Mouse (Mus musculus) layer of hippocampus, postnatal 36 days (tissue): ENCODE data around the gene Sigirr. TPM values are rescaled to one million over a fixed set of nuclear protein-coding genes. Genes with fewer than 3 reads are reported as not detected.

Source experiments
- DNase-seq, 2 experiments: peaks; one replicate each; pipeline ENCODE4 v3.0.0; 2022
- total RNA-seq, 2 experiments: library from RNA; stranded (reverse); gene quantifications; 2 replicates each; pipeline ENCODE4 v1.2.3; 2021

Gene Sigirr
- total RNA-seq, 2 experiments from 2014 or later = 1.7 to 2.4 TPM

DNA sequence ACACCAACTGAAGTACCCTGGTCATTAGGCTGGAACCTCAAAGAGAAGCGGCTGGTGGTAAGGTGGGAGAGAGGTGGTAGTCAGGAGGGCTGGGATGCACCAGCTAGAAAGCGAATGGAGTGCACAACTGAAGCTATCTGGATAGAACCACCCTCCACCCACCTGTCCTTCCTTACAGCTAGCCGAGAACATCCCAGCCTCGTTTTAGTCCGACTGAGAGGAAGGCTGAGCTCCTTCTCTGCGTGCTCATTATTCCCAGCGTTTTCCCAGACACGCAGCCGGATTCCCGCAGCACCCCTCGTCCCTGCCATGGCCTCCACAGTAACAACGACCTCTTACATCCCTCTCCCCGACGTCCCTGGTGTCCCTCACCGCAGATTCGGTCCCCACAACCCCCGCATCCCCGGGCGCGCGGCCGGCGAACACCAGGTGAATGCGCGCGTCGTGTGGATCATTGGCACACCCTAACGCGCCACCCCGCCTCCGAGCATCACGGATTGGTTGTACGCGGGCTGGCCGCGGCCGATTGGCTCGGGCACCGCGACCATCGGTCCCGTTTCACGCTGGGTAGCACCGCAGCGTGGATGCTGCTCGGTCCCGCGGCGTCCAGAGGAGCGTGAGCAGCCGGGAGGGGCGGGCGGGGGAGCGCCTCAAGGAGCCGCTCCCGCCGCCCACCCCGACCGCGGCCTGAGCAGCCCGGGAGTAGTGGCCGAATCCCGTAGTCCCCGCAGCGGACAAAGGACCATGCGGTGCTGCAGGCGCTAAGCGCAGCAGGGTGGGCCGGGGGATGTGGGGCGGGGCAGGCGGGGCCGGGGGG is 39.7 kb downstream of the Sigirr start, which contains the start of gene B4galnt4:
TSS of gene B4galnt4 (plus strand) at position 679 of the 817 bp plus-strand sequence.
- DNase-seq = peak; percentile 89 to 91

DNA sequence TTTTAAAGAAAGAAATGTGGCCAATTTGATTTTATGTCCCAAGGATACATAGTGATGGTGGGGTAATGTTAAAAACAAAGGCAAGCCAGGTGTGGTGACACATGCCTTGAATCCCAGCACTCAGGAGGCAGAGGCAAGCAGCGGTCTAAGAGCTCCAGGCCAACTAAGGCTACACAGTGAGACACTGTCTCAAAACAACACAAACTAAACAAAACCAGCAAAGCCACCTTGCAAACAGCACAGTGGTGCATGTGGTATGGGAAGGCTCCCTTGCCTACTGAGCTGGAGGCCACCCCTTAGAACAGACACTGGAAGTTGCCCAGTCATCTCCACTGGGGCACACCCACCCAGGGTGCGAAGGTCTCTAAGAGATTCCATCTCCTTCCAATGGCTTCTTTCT is 40.4 kb downstream of the Sigirr start:
- DNase-seq = no peak

GRCm38 (mm10) chr7:141058601-141059341 is 41.6 kb downstream of the Sigirr start:
- DNase-seq = no peak

DNA sequence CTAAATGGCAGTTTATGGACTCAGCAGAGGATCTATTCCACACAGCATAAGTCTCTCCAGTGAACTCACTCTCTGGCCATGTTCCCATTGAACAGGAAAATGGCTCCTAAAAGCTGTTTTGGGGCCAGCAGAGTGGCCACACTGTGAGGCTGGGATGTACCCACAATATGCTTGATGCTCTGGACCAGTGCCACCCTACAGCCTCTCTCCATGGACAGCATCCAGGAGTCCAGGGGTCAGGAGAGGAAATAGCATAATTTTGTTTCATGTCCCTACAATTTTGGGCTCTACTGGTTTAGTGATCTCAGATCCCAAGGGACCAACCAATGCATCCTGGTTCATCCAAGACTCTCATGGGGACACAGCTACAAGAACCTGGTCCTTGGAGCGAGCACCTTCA is 42.8 kb downstream of the Sigirr start:
- no peak for DNase-seq

DNA sequence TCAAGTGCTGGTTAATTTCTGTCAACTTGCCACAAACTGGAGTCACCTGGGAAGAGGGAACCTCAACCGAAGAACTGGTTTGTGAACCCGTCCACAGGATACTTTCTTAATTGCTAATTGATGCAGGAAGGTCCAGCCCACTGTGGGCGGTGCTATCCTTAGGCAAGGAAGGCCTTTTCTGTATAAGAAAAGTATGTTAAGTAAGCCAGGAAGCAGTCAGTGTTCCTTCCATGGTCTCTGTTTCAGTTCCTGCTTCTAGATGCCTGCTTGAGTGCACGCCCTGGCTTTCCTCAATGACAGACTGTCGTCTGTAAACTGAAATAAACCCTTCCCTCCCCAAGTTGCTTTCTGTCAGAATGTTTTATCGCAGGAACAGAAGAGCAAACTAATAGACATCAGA is 43.4 kb downstream of the Sigirr start:
- no peak for DNase-seq

- DNase-seq = no peak
Measured at GRCm38 (mm10) chr7:141055785-141056184, 44.6 kb downstream of the Sigirr start.

DNA sequence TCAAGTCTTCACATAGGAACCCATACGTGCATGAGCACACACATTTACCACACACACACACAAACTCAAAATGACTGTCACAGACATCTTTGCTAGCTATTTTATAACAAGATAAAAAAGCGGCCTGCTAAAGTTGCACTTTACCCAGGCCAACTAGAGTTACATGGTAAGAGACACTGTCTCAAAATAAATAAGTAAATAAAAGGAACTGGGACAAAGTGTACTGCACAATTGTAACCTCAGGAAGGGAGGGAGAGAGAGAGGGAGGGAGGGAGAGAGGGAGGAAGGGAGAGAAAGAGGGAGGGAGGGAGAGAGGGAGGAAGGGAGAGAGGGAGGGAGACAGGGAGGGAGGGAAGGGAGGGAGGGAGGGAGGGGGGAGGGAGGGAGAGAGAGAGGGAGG is 48.0 kb downstream of the Sigirr start:
- DNase-seq = no peak

DNA sequence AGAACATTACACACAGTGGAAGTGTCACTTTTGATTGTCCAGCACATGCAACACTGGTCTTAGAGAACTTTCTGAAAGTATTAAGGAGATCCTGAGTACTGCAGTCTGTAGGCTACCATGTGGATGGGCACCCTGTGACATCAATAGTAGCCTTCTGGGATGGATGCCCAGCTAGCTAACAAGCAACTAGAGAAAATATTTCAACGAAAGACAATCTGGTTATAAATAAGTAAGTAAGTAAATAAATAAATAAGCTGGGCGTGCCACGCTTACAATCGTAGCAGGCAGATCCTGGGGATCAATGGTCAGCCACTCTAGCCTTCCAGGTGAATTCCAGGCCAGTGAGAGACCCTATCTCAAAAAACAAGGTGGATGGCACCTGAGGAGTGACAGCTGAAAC is 48.4 kb downstream of the Sigirr start:
- DNase-seq = no peak

GRCm38 (mm10) chr7:141051060-141051685 is 49.2 kb downstream of the Sigirr start:
- no peak for DNase-seq

DNA sequence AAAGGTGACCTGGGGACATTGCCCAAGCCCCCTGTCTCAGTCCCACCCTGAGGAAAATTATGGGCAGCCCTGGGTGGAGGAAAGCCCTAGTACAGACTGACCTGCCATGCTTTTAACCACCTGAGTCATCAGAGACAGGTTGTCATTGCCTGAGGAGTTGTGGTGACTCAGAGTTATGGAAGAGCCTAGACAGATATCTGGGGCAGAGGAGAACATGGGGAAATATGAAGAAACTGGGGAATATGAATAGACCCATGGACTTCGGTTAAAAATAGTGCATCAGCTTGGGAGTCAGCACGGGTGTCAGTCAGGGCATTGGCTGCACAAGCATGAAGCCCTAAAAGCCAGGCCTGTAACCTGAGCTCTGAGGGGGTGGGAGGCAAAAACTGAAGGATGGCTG is 51.0 kb downstream of the Sigirr start:
- no peak for DNase-seq

DNA sequence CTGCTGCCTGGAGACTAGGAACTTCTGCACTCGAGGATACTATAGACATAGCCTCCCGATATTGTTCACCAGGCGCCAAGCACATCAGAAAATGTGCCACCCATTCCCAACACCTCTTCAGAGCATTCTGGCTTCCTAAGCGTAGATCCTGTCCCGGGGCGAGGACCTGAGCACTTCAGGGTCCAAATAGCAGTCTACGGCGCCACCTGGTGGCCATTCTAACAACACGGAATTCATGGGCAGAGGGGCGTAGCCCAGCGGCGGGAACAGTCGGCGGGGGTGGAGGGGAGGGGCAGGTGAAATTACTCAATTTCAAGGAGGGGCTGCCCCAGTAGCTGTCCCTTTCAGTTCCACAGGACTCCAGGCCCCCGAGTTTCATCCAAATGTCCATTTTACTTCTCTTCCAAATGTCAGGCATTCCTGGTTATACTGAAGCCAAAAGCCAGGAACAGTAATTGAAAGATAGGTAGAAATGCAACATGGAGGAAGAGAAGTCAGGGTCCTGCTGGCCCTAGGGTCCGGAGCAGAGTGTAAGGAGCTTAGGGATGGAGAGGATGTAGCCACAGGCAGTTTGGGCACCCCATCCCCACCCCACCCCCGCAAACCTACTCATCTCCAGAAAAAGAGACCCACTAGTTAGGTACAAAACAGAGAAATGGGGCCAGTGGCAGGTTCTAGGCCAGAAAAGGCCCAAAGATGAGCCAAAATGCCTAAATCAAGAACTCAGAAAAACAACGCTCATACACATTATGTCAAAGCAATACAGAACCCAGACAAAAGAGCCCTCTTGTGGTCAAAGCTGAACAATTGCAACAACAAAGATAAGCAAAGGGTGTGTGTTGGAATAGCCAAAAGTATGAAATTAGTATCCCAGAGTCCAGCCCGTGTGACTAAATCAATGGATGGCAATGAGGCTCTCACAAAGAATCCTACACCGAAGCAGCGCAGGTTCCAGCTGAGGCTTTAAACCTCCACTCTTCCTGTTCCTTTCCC is 51.9 kb downstream of the Sigirr start:
- DNase-seq = peak; percentile 86

- DNase-seq = peak; percentile 74 to 78
Measured at GRCm38 (mm10) chr7:141047581-141048225, 52.7 kb downstream of the Sigirr start.

- DNase-seq = no peak
Measured at GRCm38 (mm10) chr7:141046931-141047580, 53.3 kb downstream of the Sigirr start.

- no peak for DNase-seq
Measured at GRCm38 (mm10) chr7:141042539-141042938, 57.8 kb downstream of the Sigirr start.

DNA sequence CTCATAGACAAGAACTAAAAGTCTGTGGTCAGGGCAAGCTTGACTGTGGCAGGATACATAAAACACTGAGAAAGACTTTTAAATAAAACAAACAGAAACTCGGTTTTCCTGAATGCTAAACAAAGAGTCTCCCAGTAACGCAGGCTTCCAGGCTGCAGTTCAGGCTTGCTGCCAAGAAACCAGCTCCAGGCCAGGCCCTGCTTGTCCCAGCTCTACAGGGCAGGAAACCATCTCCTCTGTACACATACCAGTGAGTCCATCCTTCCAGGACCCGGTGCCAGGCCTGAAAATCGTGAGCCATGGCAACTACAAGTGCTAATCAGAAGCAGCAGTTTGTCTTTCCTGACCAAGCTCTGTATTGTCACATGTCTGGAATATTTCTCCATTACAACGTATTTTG is 58.7 kb downstream of the Sigirr start:
- peak in 1 of 2 experiments; percentile 40 for DNase-seq

Other genes starting within 250 kb of the Sigirr start
- not detected for gene Gm45785, start 244.2 kb downstream of the Sigirr start, total RNA-seq
- 10 to 100 TPM; 76.8 to 83.7 TPM for gene Ric8a, start 243.6 kb downstream of the Sigirr start, total RNA-seq
- gene Bet1l, start 243.0 kb downstream of the Sigirr start, total RNA-seq = 10 to 100 TPM; 27.2 to 28.1 TPM
- 100 to 1,000 TPM; 113 to 119 TPM for gene Psmd13, start 218.6 kb downstream of the Sigirr start, total RNA-seq
- gene Sirt3, start 218.3 kb downstream of the Sigirr start, total RNA-seq = 10 to 100 TPM; 64.6 to 71.8 TPM
- 1 to 10 TPM; 1.2 to 1.3 TPM for gene Cox8b, start 200.1 kb downstream of the Sigirr start, total RNA-seq
- under 1 TPM; 0.30 to 0.35 TPM for gene Nlrp6, start 179.7 kb downstream of the Sigirr start, total RNA-seq
- gene Pgghg, start 159.2 kb downstream of the Sigirr start, total RNA-seq = 1 to 10 TPM; 3.9 to 4.0 TPM
- gene Ifitm5, start 150.3 kb downstream of the Sigirr start, total RNA-seq = not detected
- not detected for gene Gm45717, start 144.6 kb downstream of the Sigirr start, total RNA-seq
- 10 to 100 TPM in 1 of 2 experiments, 1 to 10 TPM in 1; 8.4 to 14.1 TPM for gene Ifitm2, start 144.6 kb downstream of the Sigirr start, total RNA-seq
- gene Ifitm1, start 133.4 kb downstream of the Sigirr start, total RNA-seq = 1 to 10 TPM; 1.6 to 3.8 TPM
- 10 to 100 TPM; 11.1 to 11.4 TPM for gene Ifitm3, start 89.8 kb downstream of the Sigirr start, total RNA-seq
- under 1 TPM in 1 of 2 experiments, not detected in 1; 0.63 TPM for gene Ifitm6, start 82.6 kb downstream of the Sigirr start, total RNA-seq
- not detected for gene Gm17387, start 71.4 kb downstream of the Sigirr start, total RNA-seq
- gene B4galnt4, start 39.5 kb downstream of the Sigirr start, total RNA-seq = 10 to 100 TPM; 92.2 to 92.3 TPM
- not detected for gene Pkp3, start 22.4 kb downstream of the Sigirr start, total RNA-seq
- not detected for gene Ano9, start 17.2 kb upstream of the Sigirr start, total RNA-seq
- gene Ptdss2, start 21.8 kb upstream of the Sigirr start, total RNA-seq = 10 to 100 TPM; 48.5 to 64.9 TPM
- gene Rnh1, start 72.3 kb upstream of the Sigirr start, total RNA-seq = 10 to 100 TPM; 36.1 to 40.2 TPM
- 100 to 1,000 TPM; 209 to 213 TPM for gene Hras, start 93.4 kb upstream of the Sigirr start, total RNA-seq
- gene Lrrc56, start 93.6 kb upstream of the Sigirr start, total RNA-seq = 1 to 10 TPM; 4.5 to 5.9 TPM
- gene Lmntd2, start 113.5 kb upstream of the Sigirr start, total RNA-seq = not detected
- gene Rassf7, start 115.3 kb upstream of the Sigirr start, total RNA-seq = under 1 TPM; 0.73 to 0.82 TPM
- gene Phrf1, start 128.2 kb upstream of the Sigirr start, total RNA-seq = 10 to 100 TPM; 79.9 to 86.9 TPM
- 1 to 10 TPM in 1 of 2 experiments, under 1 TPM in 1; 0.51 to 1.2 TPM for gene Irf7, start 165.9 kb upstream of the Sigirr start, total RNA-seq
- not detected for gene Cdhr5, start 176.2 kb upstream of the Sigirr start, total RNA-seq
- not detected for gene Sct, start 178.6 kb upstream of the Sigirr start, total RNA-seq
- under 1 TPM in 1 of 2 experiments, not detected in 1; 0.18 TPM for gene Drd4, start 191.4 kb upstream of the Sigirr start, total RNA-seq
- gene Deaf1, start 227.1 kb upstream of the Sigirr start, total RNA-seq = 10 to 100 TPM; 79.4 to 82.5 TPM
- 10 to 100 TPM; 32.4 to 34.3 TPM for gene Tmem80, start 227.2 kb upstream of the Sigirr start, total RNA-seq
- gene Eps8l2, start 238.3 kb upstream of the Sigirr start, total RNA-seq = 1 to 10 TPM; 4.6 to 5.8 TPM